Comparison of ENCODE assay signal across 6 mouse cellular contexts in genomic region chr16:35565601-35566000, GRCm38 (mm10). TPM values are rescaled to one million over a fixed set of nuclear protein-coding genes. Genes with fewer than 3 reads are reported as not detected.
"Had no signal": no experiment of that assay in that cellular context is flagged by ENCODE, and none has a peak within 500 bp of the region (broad histone marks: within the 10 kb centered on the region; RNA-seq: fewer than 3 reads in every experiment).

No protein-coding gene starts in this region.

RNA-seq across cellular contexts. Expression of gene Sema5b, which starts 24.7 kb away (rescaled TPM):
- total RNA-seq: megakaryocyte progenitor cell, adult 5-6 weeks; megakaryocyte, adult 5-6 weeks; megakaryocyte-erythroid progenitor cell, adult 5-6 weeks; monocyte, adult 5-6 weeks had no signal
- polyA plus RNA-seq: macrophage, myocyte had no signal
